Mouse (Mus musculus) gastrocnemius, adult 2 months (tissue): ENCODE results near the gene Grm1. TPM values are rescaled to one million over a fixed set of nuclear protein-coding genes. Genes with fewer than 3 reads are reported as not detected.

Source experiments
- DNase-seq: peaks from one replicate; pipeline ENCODE4 v3.0.0; 2022
- H3K27ac ChIP-seq: fragments of 200-600 bp; 2 replicates; pipeline ENCODE4 v1.8.1; 2022; ENCODE audit warnings: mild to moderate bottlenecking
- H3K4me3 ChIP-seq: fragments of 200-600 bp; 2 replicates; pipeline ENCODE4 v1.8.1; 2022; ENCODE audit warnings: mild to moderate bottlenecking, moderate library complexity
- CTCF ChIP-seq: fragments of 200-600 bp; IDR thresholded peaks from 2 replicates; pipeline ENCODE4 v1.8.1; 2022; ENCODE audit warnings: antibody characterized with exemption, mild to moderate bottlenecking, moderate library complexity
- intact Hi-C: fragments of 180-260 bp; cut with DNase I; formaldehyde crosslinking; loops from one replicate; pipeline ENCODE4 v1.15.1; 2025
- total RNA-seq, 2 experiments: library from RNA; stranded (reverse); gene quantifications; 2 replicates each; pipeline ENCODE4 v1.2.3; 2021

Grm1 gene
- total RNA-seq, 2 experiments from 2014 or later: 0.15 to 0.17 TPM

DNA sequence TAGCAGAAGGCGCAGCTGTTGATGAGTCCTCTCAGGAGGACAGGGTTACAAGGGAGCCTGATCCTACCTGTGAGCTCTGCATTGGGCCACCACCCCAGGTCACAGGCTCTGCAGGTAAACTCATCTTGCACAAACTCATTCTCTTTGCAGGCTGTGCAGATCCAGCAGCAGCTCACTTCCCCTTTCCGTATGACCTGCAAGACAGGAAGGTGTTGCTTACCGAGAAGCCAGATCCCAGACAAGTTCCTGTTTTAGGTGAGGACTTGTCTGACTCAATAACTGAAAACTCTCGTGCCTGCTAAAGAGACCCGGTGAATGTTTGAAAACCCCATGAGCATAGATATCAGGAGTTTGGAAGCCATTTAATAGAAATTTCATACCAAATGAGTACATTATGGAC is 349.1 kb downstream of the Grm1 start:
- no peak overlapping the region for H3K4me3 ChIP-seq
- no peak for TF ChIP-seq CTCF
- H3K27ac ChIP-seq: no peak overlapping the region
- intact Hi-C loops: no loop called here
- DNase-seq: no peak

DNA sequence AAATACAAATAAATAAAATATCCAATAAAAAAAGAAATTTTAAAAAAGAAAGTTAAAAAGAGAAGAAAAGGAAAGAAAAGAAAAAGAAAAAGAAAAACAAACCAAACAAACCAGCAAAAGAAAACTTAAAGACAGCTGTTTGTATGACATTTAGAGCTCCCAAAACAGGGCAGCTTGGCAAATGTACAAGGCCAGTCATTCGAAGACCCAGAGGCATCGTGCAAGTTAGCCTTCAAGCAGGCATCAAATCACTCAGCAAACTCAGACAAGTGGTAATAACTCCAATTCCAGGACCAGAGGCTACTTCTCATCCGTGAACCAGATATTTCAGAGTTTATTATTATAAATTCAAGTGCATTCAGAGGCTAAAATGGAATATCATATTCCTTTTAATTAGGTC is 355.7 kb downstream of the Grm1 start:
- no peak overlapping the region for H3K4me3 ChIP-seq
- H3K27ac ChIP-seq: no peak overlapping the region
- TF ChIP-seq CTCF: no peak
- intact Hi-C loops: no loop called here
- DNase-seq: no peak

GRCm38 (mm10) chr10:10710837-10711236 is 371.3 kb downstream of the Grm1 start:
- no peak for TF ChIP-seq CTCF
- intact Hi-C loops: no loop called here
- Histone ChIP-seq H3K4me3 (no peak overlapping the region), H3K27ac (no peak overlapping the region)
- DNase-seq: no peak

DNA sequence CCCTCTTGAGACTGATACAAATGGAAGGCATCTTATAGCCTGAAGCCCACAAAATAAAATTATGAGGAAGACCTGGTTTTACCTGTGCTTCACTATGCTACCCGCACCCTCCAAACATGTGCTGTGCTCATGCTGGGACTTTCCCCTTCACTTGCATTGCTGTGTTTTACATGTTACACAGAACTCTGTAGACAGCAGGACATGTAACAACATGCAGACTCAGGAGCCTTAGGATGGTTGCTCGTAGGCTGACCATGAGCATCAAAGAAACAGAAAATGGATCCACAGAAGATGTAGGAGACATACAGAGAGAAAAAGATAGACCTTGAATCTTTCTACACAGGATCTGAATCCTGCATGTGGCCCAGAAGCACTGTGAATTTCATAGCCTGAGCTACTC is 371.8 kb downstream of the Grm1 start:
- DNase-seq: no peak
- Histone ChIP-seq H3K27ac (no peak overlapping the region), H3K4me3 (no peak overlapping the region)
- intact Hi-C loops: no loop called here
- no peak for TF ChIP-seq CTCF

GRCm38 (mm10) chr10:10708031-10708430 is 374.1 kb downstream of the Grm1 start:
- TF ChIP-seq CTCF: no peak
- no peak for DNase-seq
- Histone ChIP-seq H3K27ac (no peak overlapping the region), H3K4me3 (no peak overlapping the region)
- intact Hi-C loops: no loop called here

- intact Hi-C loops: no loop called here
- no peak overlapping the region for H3K4me3 ChIP-seq
- TF ChIP-seq CTCF: no peak
- no peak overlapping the region for H3K27ac ChIP-seq
- no peak for DNase-seq
Observed at GRCm38 (mm10) chr10:10701326-10701725, 380.8 kb downstream of the Grm1 start.

GRCm38 (mm10) chr10:10700903-10701302 is 381.3 kb downstream of the Grm1 start:
- no peak overlapping the region for H3K4me3 ChIP-seq
- no peak for TF ChIP-seq CTCF
- no peak for DNase-seq
- intact Hi-C loops: no loop called here
- no peak overlapping the region for H3K27ac ChIP-seq

GRCm38 (mm10) chr10:10697497-10697896 is 384.7 kb downstream of the Grm1 start:
- intact Hi-C loops: no loop called here
- no peak for DNase-seq
- H3K27ac ChIP-seq: no peak overlapping the region
- no peak overlapping the region for H3K4me3 ChIP-seq
- no peak for TF ChIP-seq CTCF

DNA sequence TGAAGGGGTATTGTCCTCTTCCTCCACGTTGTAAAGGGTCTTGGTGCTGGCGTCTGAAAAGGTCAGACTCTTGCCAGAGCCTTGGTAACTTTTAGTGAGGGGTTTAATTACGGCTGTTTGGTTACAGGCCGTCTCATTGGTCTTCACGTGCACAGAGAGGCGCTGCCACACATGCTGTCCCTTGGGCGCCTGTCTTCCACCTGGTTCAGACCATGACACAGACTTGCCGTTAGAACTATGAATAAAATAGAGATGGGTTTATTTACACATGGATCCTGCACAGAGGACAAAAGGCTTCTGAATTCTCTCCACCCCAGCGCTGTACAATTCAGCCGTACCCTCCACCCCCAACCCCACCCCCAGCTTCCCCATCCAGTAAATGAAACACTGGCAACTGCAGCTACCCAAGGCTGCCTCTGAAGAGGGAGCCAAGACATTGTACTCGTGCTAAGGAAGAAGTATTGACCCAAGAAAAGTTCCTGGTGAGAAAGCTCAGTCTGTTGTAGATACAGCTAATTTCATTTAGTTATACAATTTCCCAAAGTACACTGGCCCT is 392.4 kb downstream of the Grm1 start:
- no peak for DNase-seq
- TF ChIP-seq CTCF: no peak
- Histone ChIP-seq H3K27ac (no peak overlapping the region), H3K4me3 (peak overlapping the region; percentile 55)
- intact Hi-C loops: no loop called here

- H3K4me3 ChIP-seq: peak overlapping the region; percentile 55
- TF ChIP-seq CTCF: no peak
- intact Hi-C loops: no loop called here
- H3K27ac ChIP-seq: no peak overlapping the region
- peak; percentile 26 for DNase-seq
Observed at GRCm38 (mm10) chr10:10688907-10689667, 393.1 kb downstream of the Grm1 start.

GRCm38 (mm10) chr10:10681048-10681447 is 401.1 kb downstream of the Grm1 start, which contains the start of gene Gm10944:
Gm10944 (plus strand) TSS chr10:10681348.
- Histone ChIP-seq H3K4me3 (no peak within 1 kb of the TSS), H3K27ac (no peak within 1 kb of the TSS)
- no peak for DNase-seq
- TF ChIP-seq CTCF: no peak
- intact Hi-C loops: no loop called here

DNA sequence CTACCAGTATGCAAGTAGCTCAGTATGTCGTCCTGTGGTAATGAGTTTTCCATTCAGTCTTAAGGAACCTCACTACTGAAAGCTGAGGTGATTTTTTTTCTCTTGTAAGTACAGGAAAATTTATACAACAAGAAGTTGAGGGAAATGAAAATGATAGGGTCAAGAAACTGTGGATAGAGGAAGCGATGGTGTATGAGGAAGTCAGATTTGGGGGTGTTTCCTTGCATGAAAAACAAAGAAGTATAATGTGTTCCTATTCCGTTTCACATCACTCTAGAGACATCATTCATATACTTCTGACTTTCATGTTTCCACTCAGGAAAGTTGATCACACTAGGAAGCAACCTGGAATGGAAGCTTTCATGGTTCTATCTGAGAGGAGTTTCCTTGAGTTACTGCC is 422.2 kb downstream of the Grm1 start:
- no peak for TF ChIP-seq CTCF
- H3K27ac ChIP-seq: no peak overlapping the region
- intact Hi-C loops: no loop called here
- no peak overlapping the region for H3K4me3 ChIP-seq
- no peak for DNase-seq

DNA sequence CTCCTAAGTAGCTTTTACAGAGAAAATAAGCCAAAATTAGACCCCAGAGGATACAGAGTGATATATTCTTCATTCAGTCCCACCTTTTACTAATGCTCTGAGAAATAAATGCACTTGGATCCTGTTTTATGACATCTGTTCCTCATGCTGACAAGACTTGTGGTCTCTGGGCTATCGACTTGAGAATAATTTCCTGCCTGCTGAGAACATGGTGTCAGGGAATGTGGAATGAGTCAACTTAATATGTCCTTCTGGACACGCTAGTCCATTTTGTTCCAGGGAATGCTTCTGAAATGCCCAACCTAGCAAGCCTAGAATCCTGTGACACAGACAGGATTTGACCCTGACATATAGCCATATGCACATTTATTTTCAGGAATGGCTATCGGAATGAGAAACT is 423.0 kb downstream of the Grm1 start:
- H3K27ac ChIP-seq: no peak overlapping the region
- no peak for TF ChIP-seq CTCF
- H3K4me3 ChIP-seq: no peak overlapping the region
- intact Hi-C loops: no loop called here
- no peak for DNase-seq

DNA sequence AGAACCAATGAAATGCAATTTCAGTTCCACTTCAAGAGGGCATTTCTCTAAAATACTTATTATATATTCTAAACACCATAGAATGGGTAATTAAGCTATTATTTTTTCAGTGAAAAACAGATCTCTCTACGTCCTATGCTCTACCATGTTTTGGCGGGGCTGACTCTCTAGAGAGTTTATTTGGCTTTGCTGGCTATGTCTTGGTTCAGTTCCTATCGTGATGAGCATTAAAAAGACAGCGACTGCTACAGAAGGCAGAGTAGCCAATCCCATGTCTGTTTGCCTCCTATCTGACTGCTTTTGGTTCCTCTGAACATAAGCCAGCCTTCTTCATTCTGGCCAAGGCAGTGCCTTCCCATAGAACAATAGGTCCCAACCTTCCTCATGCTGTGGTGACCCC is 425.5 kb downstream of the Grm1 start:
- intact Hi-C loops: no loop called here
- Histone ChIP-seq H3K4me3 (no peak overlapping the region), H3K27ac (no peak overlapping the region)
- no peak for DNase-seq
- TF ChIP-seq CTCF: no peak
